Mouse (Mus musculus): ENCODE measurements at regions not wholly inside any gene's neighbourhood (a gene's known extent, or its start where the extent isn't known, plus 50 kb on each side); places are given as distances from the start of the nearest gene placed in this dataset.

DNA sequence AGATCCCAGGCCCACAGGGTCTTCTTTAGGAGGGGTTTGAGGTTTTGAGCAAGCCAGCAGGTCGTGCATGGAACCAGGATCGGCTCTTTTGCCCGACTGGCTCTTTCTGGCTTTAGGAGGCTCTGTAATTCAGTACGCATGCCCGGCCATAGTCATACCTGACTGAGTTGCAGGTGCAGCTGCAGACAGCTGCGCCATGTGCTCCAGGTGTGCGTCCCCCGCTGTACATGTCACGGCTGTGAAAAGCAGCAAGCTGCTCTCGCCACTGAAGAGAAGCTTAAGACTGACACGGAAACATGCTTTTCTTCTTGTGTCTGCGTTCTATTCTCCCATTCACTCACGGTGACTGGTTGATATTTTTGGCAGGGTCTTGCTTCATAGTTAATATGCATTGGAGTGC is 123.2 kb upstream of the Satb1 start:
- Histone ChIP-seq H3K4me3 (ENCODE audit: low read length) (no peak overlapping the region), H3K4me2 (ENCODE audit: low read depth, low read length) (no peak overlapping the region), H3K4me1 (replicated peaks; ENCODE audit: control insufficient read depth, insufficient read depth, low read length) (no peaks in the 10 kb centered on the region), H3K36me3 (ENCODE audit: control insufficient read depth, insufficient read depth, low read length) (no peaks in the 10 kb centered on the region), H3K27ac (ENCODE audit: low read length) (no peak overlapping the region), H3K9me3 (ENCODE audit: control insufficient read depth, low read length) (no peaks in the 10 kb centered on the region), H3K9ac (ENCODE audit: low read length) (no peak overlapping the region), H3K27me3 (ENCODE audit: control insufficient read depth, insufficient read depth, low read depth, low read length) (no peaks in the 10 kb centered on the region)
- WGBS = 85% methylated on average over 13 of the region's 13 CpGs
- no peak for ATAC-seq (ENCODE audit: low read depth)

DNA sequence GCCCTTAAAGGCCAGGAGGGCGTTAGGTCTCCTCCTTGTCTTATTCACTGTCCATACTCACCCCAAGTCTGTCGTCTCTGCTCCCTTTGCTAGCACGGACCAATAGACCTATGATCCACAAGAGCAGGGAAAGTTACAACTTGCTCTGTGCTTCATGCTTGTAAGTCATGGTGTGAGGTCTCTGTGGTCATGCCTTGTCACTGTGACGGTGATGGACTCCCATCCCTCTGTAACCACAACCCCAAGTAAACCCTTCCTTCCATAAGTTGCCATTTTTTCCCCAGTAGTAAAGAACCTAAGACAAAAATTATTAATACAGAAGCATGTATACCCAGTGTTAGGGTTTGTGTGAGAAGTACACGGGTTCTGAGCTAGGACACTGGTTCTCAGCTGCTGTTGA is 104.6 kb upstream of the Satb1 start:
- 69% methylated on average over 5 of the region's 5 CpGs for WGBS
- Histone ChIP-seq H3K4me3 (ENCODE audit: low read length) (no peak overlapping the region), H3K4me1 (replicated peaks; ENCODE audit: control insufficient read depth, insufficient read depth, low read length) (no peaks in the 10 kb centered on the region), H3K27ac (ENCODE audit: low read length) (no peak overlapping the region), H3K4me2 (ENCODE audit: low read depth, low read length) (no peak overlapping the region), H3K36me3 (ENCODE audit: control insufficient read depth, insufficient read depth, low read length) (no peaks in the 10 kb centered on the region), H3K27me3 (ENCODE audit: control insufficient read depth, insufficient read depth, low read depth, low read length) (no peaks in the 10 kb centered on the region), H3K9ac (ENCODE audit: low read length) (no peak overlapping the region), H3K9me3 (ENCODE audit: control insufficient read depth, low read length) (no peaks in the 10 kb centered on the region)
- ATAC-seq (ENCODE audit: low read depth) = no peak

DNA sequence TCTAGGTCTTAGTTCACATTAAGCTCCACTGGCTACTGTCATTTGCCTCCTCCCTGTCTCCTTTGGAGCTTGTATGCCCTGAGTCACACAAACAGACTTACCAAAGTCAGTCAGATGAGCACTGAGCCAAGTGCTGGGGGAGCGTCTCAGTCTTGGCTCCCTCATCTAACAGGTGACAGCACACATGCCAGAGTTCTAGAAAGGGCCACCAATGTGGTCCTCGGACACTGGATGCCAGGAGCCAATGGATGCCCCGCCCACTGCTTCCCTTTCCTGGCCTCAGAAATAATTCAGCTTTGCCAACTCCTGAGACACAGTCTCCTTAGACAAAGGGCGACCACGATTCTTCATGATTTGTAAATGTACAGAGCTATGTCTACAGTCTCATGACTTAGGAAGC is 103.0 kb upstream of the Satb1 start:
- Histone ChIP-seq H3K27me3 (ENCODE audit: control insufficient read depth, insufficient read depth, low read depth, low read length) (no peaks in the 10 kb centered on the region), H3K4me3 (ENCODE audit: low read length) (no peak overlapping the region), H3K9me3 (ENCODE audit: control insufficient read depth, low read length) (no peaks in the 10 kb centered on the region), H3K36me3 (ENCODE audit: control insufficient read depth, insufficient read depth, low read length) (no peaks in the 10 kb centered on the region), H3K4me1 (replicated peaks; ENCODE audit: control insufficient read depth, insufficient read depth, low read length) (no peaks in the 10 kb centered on the region), H3K4me2 (ENCODE audit: low read depth, low read length) (no peak overlapping the region), H3K27ac (ENCODE audit: low read length) (no peak overlapping the region), H3K9ac (ENCODE audit: low read length) (no peak overlapping the region)
- ATAC-seq (ENCODE audit: low read depth) = no peak
- 73% methylated on average over 5 of the region's 5 CpGs for WGBS

DNA sequence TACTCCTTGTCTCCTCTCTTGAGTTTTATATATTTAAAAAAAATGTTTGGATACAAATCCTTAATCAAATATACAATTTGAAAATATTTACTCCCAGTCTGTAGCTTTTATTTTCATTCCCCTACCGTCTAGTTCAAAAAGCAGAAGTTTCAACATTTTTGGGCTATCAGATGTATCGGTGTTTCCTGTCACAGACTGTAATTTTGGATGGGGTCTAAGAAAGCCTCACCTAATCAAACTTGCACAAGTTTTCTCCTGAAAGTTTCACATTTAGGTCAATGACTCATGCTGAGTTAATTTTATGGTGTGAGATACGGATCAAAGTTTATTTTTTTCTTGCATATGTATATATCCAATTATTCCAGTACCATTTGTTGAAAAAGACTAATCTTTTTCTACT is 93.3 kb upstream of the Satb1 start:
- WGBS = 51% methylated on average over 3 of the region's 3 CpGs
- Histone ChIP-seq H3K4me3 (ENCODE audit: low read length) (no peak overlapping the region), H3K9me3 (ENCODE audit: control insufficient read depth, low read length) (no peaks in the 10 kb centered on the region), H3K4me1 (replicated peaks; ENCODE audit: control insufficient read depth, insufficient read depth, low read length) (no peaks in the 10 kb centered on the region), H3K27me3 (ENCODE audit: control insufficient read depth, insufficient read depth, low read depth, low read length) (no peaks in the 10 kb centered on the region), H3K9ac (ENCODE audit: low read length) (no peak overlapping the region), H3K27ac (ENCODE audit: low read length) (no peak overlapping the region), H3K36me3 (ENCODE audit: control insufficient read depth, insufficient read depth, low read length) (no peaks in the 10 kb centered on the region), H3K4me2 (ENCODE audit: low read depth, low read length) (no peak overlapping the region)
- ATAC-seq (ENCODE audit: low read depth) = no peak

DNA sequence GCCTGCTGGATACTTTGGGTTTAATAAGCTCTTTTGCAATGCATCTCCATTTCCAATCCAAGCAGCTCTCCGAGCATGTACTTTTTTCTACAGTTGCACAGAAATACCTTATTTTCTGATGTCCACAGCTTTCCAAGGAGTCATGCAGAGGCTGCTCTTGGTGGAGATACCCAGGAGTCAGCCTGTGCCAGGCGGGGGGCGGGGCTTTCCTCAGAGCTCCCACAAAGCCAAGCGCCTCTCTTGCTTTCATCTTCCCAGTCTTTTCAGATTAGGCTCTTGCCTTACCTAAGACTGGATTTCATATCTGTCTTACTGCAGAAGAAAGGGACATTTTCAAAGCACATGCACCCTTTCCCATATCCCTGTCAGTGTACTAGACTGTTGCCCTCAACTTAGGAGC is 73.9 kb upstream of the Satb1 start:
- no peak for ATAC-seq (ENCODE audit: low read depth)
- Histone ChIP-seq H3K4me1 (replicated peaks; ENCODE audit: control insufficient read depth, insufficient read depth, low read length) (no peaks in the 10 kb centered on the region), H3K9me3 (ENCODE audit: control insufficient read depth, low read length) (no peaks in the 10 kb centered on the region), H3K27me3 (ENCODE audit: control insufficient read depth, insufficient read depth, low read depth, low read length) (no peaks in the 10 kb centered on the region), H3K4me2 (ENCODE audit: low read depth, low read length) (no peak overlapping the region), H3K9ac (ENCODE audit: low read length) (no peak overlapping the region), H3K36me3 (ENCODE audit: control insufficient read depth, insufficient read depth, low read length) (no peaks in the 10 kb centered on the region), H3K27ac (ENCODE audit: low read length) (no peak overlapping the region), H3K4me3 (ENCODE audit: low read length) (no peak overlapping the region)
- WGBS = 64% methylated on average over 4 of the region's 4 CpGs

DNA sequence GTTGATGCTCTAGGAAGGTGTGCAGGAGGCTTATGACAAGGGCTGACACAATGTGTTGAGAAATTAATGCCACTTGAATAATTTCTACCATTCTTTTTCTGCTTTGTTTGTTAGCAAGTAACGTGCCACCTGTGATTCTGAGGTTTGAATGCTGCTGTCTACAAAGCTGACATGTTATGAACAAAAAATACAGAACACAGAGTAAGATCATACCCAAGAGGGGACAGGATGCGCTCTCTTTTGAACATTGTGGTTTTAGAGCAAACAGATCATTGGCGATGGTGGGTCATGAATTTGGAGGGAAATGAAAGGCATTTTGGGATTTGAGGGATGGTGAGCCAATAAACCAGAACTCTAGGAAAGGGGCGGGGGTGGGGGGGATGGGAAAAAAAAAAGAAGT is 73.3 kb upstream of the Satb1 start:
- H3K4me2 ChIP-seq (ENCODE audit: low read depth, low read length) = no peak overlapping the region
- no peaks in the 10 kb centered on the region for H3K9me3 ChIP-seq (ENCODE audit: control insufficient read depth, low read length)
- H3K9ac ChIP-seq (ENCODE audit: low read length) = no peak overlapping the region
- no peaks in the 10 kb centered on the region for H3K36me3 ChIP-seq (ENCODE audit: control insufficient read depth, insufficient read depth, low read length)
- ATAC-seq (ENCODE audit: low read depth) = no peak
- H3K4me3 ChIP-seq (ENCODE audit: low read length) = no peak overlapping the region
- H3K4me1 ChIP-seq (replicated peaks; ENCODE audit: control insufficient read depth, insufficient read depth, low read length) = no peaks in the 10 kb centered on the region
- no peak overlapping the region for H3K27ac ChIP-seq (ENCODE audit: low read length)
- H3K27me3 ChIP-seq (ENCODE audit: control insufficient read depth, insufficient read depth, low read depth, low read length) = no peaks in the 10 kb centered on the region
- WGBS = 75% methylated on average over 4 of the region's 4 CpGs

DNA sequence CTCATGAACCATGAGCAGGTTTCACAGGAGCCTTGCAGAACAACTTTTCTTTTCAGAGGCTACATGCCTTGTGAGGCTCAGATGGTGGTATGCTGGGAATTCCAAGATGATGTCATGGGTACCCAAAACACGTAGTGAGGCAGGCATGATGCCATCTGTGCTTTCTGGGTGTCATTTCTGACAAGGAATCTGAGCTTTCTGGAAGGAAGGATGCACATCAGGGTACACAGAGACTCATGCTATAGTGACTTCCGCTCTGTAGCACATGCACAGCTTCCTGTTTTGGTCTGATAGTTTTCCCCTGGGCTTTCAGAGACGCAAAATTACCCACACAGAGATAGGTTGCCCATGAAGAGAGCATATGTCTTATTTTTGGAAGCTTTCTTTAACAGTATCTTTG is 70.8 kb upstream of the Satb1 start:
- WGBS = 59% methylated on average over 3 of the region's 3 CpGs
- no peak overlapping the region for H3K4me3 ChIP-seq (ENCODE audit: low read length)
- no peak overlapping the region for H3K27ac ChIP-seq (ENCODE audit: low read length)
- H3K9me3 ChIP-seq (ENCODE audit: control insufficient read depth, low read length) = no peaks in the 10 kb centered on the region
- no peak for ATAC-seq (ENCODE audit: low read depth)
- no peaks in the 10 kb centered on the region for H3K27me3 ChIP-seq (ENCODE audit: control insufficient read depth, insufficient read depth, low read depth, low read length)
- H3K9ac ChIP-seq (ENCODE audit: low read length) = no peak overlapping the region
- no peak overlapping the region for H3K4me2 ChIP-seq (ENCODE audit: low read depth, low read length)
- H3K36me3 ChIP-seq (ENCODE audit: control insufficient read depth, insufficient read depth, low read length) = no peaks in the 10 kb centered on the region
- H3K4me1 ChIP-seq (replicated peaks; ENCODE audit: control insufficient read depth, insufficient read depth, low read length) = no peaks in the 10 kb centered on the region

DNA sequence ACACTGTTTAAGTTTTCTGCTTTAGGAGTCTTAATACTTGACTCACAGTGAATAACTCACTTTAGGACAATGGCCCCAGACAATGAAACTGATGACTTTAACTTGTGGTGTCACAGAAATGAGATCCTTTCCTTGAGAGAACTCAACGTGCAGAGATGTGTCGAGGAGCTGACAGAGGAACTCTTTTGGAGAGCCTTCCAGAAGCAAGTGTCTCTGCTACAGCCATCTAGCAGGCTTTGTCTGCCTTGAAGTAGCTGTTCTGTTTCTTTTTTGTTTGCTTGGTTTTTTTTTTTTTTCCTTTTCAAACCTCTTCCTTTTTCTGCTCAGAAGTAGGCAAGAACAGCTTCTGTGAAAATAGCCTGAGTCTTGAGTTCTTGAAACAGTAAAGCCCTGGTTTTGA is 66.3 kb upstream of the Satb1 start:
- Histone ChIP-seq H3K27me3 (ENCODE audit: control insufficient read depth, insufficient read depth, low read depth, low read length) (no peaks in the 10 kb centered on the region), H3K27ac (ENCODE audit: low read length) (no peak overlapping the region), H3K4me3 (ENCODE audit: low read length) (no peak overlapping the region), H3K36me3 (ENCODE audit: control insufficient read depth, insufficient read depth, low read length) (no peaks in the 10 kb centered on the region), H3K4me2 (ENCODE audit: low read depth, low read length) (no peak overlapping the region), H3K4me1 (replicated peaks; ENCODE audit: control insufficient read depth, insufficient read depth, low read length) (no peaks in the 10 kb centered on the region), H3K9me3 (ENCODE audit: control insufficient read depth, low read length) (no peaks in the 10 kb centered on the region), H3K9ac (ENCODE audit: low read length) (no peak overlapping the region)
- 57% methylated on average over 2 of the region's 2 CpGs for WGBS
- no peak for ATAC-seq (ENCODE audit: low read depth)

DNA sequence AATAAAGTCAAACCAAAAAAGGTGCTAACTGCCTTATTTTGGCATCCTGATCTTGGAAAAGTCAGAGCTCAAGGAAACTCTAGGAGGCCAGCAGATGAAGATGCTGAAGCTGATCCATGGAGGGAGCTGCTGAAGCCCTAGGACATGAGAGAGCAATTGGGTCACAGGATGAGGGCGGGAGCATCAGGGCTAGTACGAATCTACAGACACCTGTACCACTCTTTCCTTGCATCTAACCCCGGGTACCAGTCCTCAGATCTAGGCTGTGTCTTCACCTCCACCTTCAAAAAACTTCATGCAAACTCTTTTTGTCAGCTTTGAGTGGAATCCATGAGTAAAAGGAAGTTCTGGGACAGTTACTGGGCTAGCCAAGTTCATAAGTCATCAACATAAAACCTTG is 63.1 kb upstream of the Satb1 start:
- H3K4me3 ChIP-seq (ENCODE audit: low read length) = no peak overlapping the region
- no peak overlapping the region for H3K27ac ChIP-seq (ENCODE audit: low read length)
- no peaks in the 10 kb centered on the region for H3K9me3 ChIP-seq (ENCODE audit: control insufficient read depth, low read length)
- no peaks in the 10 kb centered on the region for H3K36me3 ChIP-seq (ENCODE audit: control insufficient read depth, insufficient read depth, low read length)
- no peaks in the 10 kb centered on the region for H3K4me1 ChIP-seq (replicated peaks; ENCODE audit: control insufficient read depth, insufficient read depth, low read length)
- WGBS = 68% methylated on average over 3 of the region's 3 CpGs
- H3K27me3 ChIP-seq (ENCODE audit: control insufficient read depth, insufficient read depth, low read depth, low read length) = no peaks in the 10 kb centered on the region
- no peak overlapping the region for H3K4me2 ChIP-seq (ENCODE audit: low read depth, low read length)
- no peak for ATAC-seq (ENCODE audit: low read depth)
- H3K9ac ChIP-seq (ENCODE audit: low read length) = no peak overlapping the region

DNA sequence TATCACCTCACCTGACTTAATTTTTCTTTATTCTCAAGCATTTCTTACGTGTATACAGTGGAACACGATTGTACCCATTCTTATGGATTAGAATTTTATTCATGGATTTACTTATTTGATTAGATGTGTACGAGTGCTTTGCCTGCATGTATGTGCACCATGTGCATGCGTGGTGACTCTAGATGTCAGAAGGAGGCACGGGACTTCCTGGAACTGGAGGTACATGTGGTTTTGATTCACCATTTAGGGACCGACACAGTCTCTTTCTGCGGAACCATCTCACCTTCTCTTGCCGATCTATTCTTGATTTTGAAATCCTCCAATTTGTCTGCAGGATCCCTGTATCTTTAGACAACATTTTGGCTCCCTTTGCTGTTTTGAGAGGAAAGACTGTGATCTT is 61.2 kb upstream of the Satb1 start:
- Histone ChIP-seq H3K4me3 (ENCODE audit: low read length) (no peak overlapping the region), H3K9ac (ENCODE audit: low read length) (no peak overlapping the region), H3K9me3 (ENCODE audit: control insufficient read depth, low read length) (no peaks in the 10 kb centered on the region), H3K27me3 (ENCODE audit: control insufficient read depth, insufficient read depth, low read depth, low read length) (no peaks in the 10 kb centered on the region), H3K27ac (ENCODE audit: low read length) (no peak overlapping the region), H3K4me2 (ENCODE audit: low read depth, low read length) (no peak overlapping the region), H3K4me1 (replicated peaks; ENCODE audit: control insufficient read depth, insufficient read depth, low read length) (no peaks in the 10 kb centered on the region), H3K36me3 (ENCODE audit: control insufficient read depth, insufficient read depth, low read length) (no peaks in the 10 kb centered on the region)
- no peak for ATAC-seq (ENCODE audit: low read depth)
- WGBS = 87% methylated on average over 8 of the region's 8 CpGs

Measured in lung, embryonic 16.5 days (tissue).